Mouse (Mus musculus) yolk sac, embryonic 10.5 days (tissue): ENCODE results near the gene Parp9.
"Not testable (repeated sequence)": the region's sequence is repeated elsewhere in the genome, so short reads cannot be mapped to it uniquely, and the experiment has no call there.

ENCODE experiments used
- DNase-seq: peaks from one replicate; pipeline ENCODE4 v3.0.0-alpha.2; 2017; ENCODE audit warnings: low spot score

Parp9 gene

GRCm38 (mm10) chr16:35998852-35999251 is 60.6 kb downstream of the Parp9 start:
- not testable (repeated sequence) for DNase-seq

GRCm38 (mm10) chr16:36008396-36008795 is 70.1 kb downstream of the Parp9 start:
- no peak for DNase-seq

DNA sequence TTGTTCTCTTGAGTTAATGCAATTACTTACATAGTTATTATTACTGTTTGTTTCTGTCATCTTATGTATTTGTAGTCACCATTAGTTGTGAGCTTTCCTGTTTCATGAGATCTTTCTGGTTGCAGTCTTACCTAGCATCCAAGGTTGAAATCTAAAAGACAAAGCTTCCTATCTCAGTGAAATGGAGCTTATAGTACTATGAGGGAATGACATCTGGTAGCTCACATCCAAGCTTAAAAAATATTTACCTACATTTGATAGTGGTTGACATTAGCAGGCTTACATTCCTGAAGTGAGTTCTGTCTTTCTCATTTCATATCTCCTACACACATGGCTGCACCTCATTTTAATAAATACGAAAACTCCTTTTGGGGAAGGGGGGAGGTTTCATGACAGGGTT is 78.1 kb downstream of the Parp9 start:
- no peak for DNase-seq
